Mouse (Mus musculus) lung, embryonic 14.5 days (tissue): ENCODE data around the gene Ppp3ca. TPM values are rescaled to one million over a fixed set of nuclear protein-coding genes. Genes with fewer than 3 reads are reported as not detected.

Source experiments
- ATAC-seq: fragments of 200-750 bp; cut with Nextera tagmentation; 2 replicates; pipeline ENCODE4 v1.8.0; 2017; ENCODE audit warnings: mild to moderate bottlenecking, moderate TSS enrichment, moderate library complexity; ENCODE audit not compliant: insufficient read depth
- DNase-seq: peaks from one replicate; pipeline ENCODE4 v3.0.0-alpha.2; 2015
- H3K27ac ChIP-seq: fragments of 300-500 bp; sonication (generic); 2 replicates; pipeline ENCODE4 v1.5.1; 2014; ENCODE audit warnings: low read depth, mild to moderate bottlenecking, moderate library complexity
- H3K27me3 ChIP-seq: fragments of 300-500 bp; sonication (generic); 2 replicates; pipeline ENCODE4 v1.6.1; 2014; ENCODE audit warnings: low read length, control low read depth; ENCODE audit not compliant: insufficient read depth
- H3K36me3 ChIP-seq: fragments of 300-500 bp; sonication (generic); 2 replicates; pipeline ENCODE4 v1.6.1; 2014; ENCODE audit warnings: control low read depth; ENCODE audit not compliant: insufficient read depth
- H3K4me1 ChIP-seq: fragments of 300-500 bp; sonication (generic); 2 replicates; pipeline ENCODE4 v1.6.1; 2014; ENCODE audit warnings: antibody characterized with exemption, control low read depth; ENCODE audit not compliant: insufficient read depth
- H3K4me2 ChIP-seq: fragments of 300-500 bp; sonication (generic); 2 replicates; pipeline ENCODE4 v1.6.1; 2014; ENCODE audit warnings: mild to moderate bottlenecking
- H3K4me3 ChIP-seq: fragments of 300-500 bp; sonication (generic); 2 replicates; pipeline ENCODE4 v1.5.1; 2014; ENCODE audit warnings: low read depth, low read length
- H3K9ac ChIP-seq: fragments of 300-500 bp; sonication (generic); 2 replicates; pipeline ENCODE4 v1.6.1; 2014
- H3K9me3 ChIP-seq: fragments of 300-500 bp; sonication (generic); 2 replicates; pipeline ENCODE4 v1.6.1; 2016; ENCODE audit warnings: low read depth, low read length, control low read depth
- CTCF ChIP-seq: IDR thresholded peaks from 2 replicates; pipeline ENCODE4 v1.5.1; 2016; ENCODE audit warnings: antibody characterized with exemption, low read depth
- WGBS: fragments of 180-500 bp; shearing (Covaris S2); extraction: QIAGEN DNeasy Blood & Tissue Kit; methylation state at CpG from one replicate; pipeline ENCODE4 v1.1.7; 2014; 5-methylcytosine and 5-hydroxymethylcytosine counted together
- polyA plus RNA-seq: library from polyadenylated mRNA; unstranded; fragments of >200 nt; fragmentation: Nextera tagmentation; extraction: Ambion mirVana; gene quantifications from 2 replicates; pipeline ENCODE4 v1.2.1, GENCODE M21; 2014

Gene Ppp3ca
- polyA plus RNA-seq, 1 experiment from 2014 or later = 74.1 TPM

DNA sequence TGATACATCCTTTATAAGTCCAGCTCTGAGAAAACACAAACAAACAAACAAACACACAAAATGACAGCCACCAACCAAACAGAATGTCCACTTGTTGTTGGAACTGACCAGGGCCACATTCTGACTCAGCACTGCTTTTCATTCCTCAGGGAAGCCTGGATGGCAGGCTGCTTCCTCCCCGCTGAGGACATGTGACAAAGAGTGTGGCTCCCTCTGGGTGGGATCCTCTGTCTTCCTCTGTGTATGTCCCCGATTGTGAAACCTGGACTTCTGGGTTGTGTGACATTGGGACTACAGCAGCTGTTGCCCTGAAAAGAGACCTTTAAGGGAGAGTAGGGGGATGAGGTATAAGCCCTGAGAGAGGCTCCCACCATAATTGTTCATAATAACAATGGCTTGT, 80.0 kb downstream of the Ppp3ca start:
- no peak; the same call in 1 of the 2 replicates for ATAC-seq
- Histone ChIP-seq H3K4me3 (no peak overlapping the region), H3K9me3 (no peaks in the 10 kb centered on the region), H3K27ac (no peak overlapping the region), H3K9ac (no peak overlapping the region), H3K27me3 (no peaks in the 10 kb centered on the region), H3K4me1 (no peaks in the 10 kb centered on the region), H3K36me3 (no peaks in the 10 kb centered on the region), H3K4me2 (no peak overlapping the region)
- no peak for DNase-seq
- 52% methylated on average over 2 of the region's 2 CpGs for WGBS
- no peak for TF ChIP-seq CTCF

DNA sequence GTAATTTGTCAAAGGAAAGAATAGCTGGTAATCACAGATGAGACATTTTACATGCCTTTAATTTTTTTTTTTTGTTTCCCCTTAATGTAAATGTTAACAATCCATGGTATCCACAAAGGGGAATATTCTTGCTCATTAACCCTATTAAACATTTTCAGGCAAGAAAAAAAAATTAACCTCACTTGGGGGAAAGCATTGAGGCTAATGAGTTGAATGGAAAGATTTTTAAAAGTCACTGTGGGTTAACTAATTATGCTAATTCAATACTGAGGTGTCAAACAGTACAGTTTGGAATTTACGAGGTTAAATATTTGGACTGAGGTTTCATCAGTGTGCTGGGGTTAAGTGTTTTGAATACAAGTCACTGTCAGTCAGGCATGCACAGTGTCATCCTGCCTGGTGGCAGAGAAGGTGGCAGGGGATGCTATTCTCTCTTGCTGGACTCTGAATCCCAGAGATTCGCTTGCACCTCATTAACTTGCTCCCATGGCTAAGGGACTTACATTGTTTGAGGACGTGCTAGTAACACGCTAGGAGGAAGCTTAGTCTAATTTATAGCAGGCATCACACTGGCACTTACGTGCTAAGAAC, 82.3 kb downstream of the Ppp3ca start:
- no peaks in the 10 kb centered on the region for H3K36me3 ChIP-seq
- DNase-seq (no peak), ATAC-seq (no peak)
- WGBS = 52% methylated on average over 5 of the region's 5 CpGs
- H3K27me3 ChIP-seq = no peaks in the 10 kb centered on the region
- no peak overlapping the region for H3K27ac ChIP-seq
- H3K9ac ChIP-seq = no peak overlapping the region
- no peaks in the 10 kb centered on the region for H3K4me1 ChIP-seq
- no peak overlapping the region for H3K4me3 ChIP-seq
- no peak for TF ChIP-seq CTCF
- H3K9me3 ChIP-seq = no peaks in the 10 kb centered on the region
- no peak overlapping the region for H3K4me2 ChIP-seq

DNA sequence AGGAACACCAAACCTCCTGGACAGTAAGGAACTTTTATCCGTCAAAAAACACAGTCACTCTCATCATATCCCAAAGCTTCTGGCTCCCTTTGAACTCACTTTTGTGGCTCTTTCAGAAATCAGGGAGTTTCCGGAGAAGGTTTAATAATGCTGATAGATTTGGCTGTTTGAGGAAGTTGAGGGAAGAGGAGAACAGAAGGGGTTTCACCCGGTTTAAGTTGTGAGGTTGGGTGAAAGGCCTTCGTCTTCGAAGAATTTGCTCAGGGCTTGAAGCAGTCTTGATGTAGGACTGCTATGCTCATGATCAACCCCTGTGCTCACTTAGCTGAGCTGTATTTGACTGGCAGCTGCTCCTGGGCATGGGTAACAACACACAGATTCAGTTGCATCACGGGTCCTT, 86.2 kb downstream of the Ppp3ca start:
- ATAC-seq = no peak
- H3K27ac ChIP-seq = no peak overlapping the region
- no peak overlapping the region for H3K4me3 ChIP-seq
- H3K4me2 ChIP-seq = no peak overlapping the region
- no peak for DNase-seq
- WGBS = 84% methylated on average over 6 of the region's 6 CpGs
- no peaks in the 10 kb centered on the region for H3K4me1 ChIP-seq
- no peak overlapping the region for H3K9ac ChIP-seq
- H3K36me3 ChIP-seq = no peaks in the 10 kb centered on the region
- no peaks in the 10 kb centered on the region for H3K9me3 ChIP-seq
- no peaks in the 10 kb centered on the region for H3K27me3 ChIP-seq
- no peak for TF ChIP-seq CTCF

DNA sequence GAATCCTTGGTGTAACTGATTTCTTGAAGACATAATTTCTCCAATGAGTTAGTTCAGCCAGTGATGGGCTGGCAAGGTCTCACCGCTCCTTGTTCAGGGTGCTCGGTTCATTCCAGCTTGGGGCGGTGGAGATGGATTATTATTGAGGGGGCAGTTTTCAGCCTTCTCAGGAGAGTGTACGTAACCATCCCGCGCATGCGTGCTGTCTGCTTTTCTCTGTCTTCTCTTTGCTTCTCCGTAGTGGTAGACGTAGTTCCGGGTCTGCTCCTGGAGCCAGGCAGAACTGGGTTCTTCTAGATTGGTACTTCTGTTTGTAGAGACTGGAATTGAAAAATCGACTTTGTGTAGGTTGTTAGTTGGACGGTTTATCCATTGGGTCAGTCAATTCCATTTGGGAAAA, 89.5 kb downstream of the Ppp3ca start:
- WGBS = 88% methylated on average over 12 of the region's 12 CpGs
- ATAC-seq = no peak
- Histone ChIP-seq H3K4me1 (no peaks in the 10 kb centered on the region), H3K9me3 (no peaks in the 10 kb centered on the region), H3K27me3 (no peaks in the 10 kb centered on the region), H3K27ac (no peak overlapping the region), H3K4me3 (no peak overlapping the region), H3K4me2 (no peak overlapping the region), H3K9ac (no peak overlapping the region), H3K36me3 (no peaks in the 10 kb centered on the region)
- no peak for TF ChIP-seq CTCF
- DNase-seq = no peak

DNA sequence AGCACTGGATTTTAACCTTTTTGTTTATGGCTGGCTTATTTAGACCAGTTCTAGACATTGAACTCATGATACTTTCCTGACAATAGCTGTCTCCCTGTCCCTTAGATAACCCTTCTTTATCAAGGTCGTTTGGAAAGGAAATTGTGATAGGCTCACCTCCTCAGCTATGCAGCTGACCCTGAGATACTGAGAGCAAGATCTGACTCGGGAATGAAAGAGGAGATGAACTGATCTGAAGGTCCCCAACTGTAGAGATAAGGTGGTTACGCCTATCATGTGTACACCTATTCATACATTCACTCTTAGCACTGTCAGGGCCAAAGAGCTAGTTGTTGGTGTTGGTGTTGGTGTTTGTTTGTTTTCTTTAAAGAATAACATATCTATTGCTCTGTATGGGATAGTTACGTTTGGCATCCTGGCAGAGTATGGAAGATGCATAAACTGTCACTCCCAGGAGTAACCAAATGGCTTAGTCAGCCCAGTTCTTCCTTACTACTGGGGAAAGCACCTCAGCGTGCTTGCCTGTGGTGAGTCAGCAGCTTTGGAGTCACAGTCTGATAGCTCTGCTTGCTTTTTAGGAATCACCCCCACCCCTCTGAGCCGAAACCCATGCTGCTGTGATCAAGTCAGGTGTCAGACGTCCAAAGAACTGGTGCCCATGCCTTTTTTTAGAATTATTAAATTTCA, 91.5 kb downstream of the Ppp3ca start:
- no peak overlapping the region for H3K9ac ChIP-seq
- WGBS = 51% methylated on average over 7 of the region's 7 CpGs
- H3K9me3 ChIP-seq = no peaks in the 10 kb centered on the region
- DNase-seq (no peak), ATAC-seq (no peak)
- no peaks in the 10 kb centered on the region for H3K27me3 ChIP-seq
- H3K4me1 ChIP-seq = no peaks in the 10 kb centered on the region
- no peaks in the 10 kb centered on the region for H3K36me3 ChIP-seq
- no peak overlapping the region for H3K4me2 ChIP-seq
- H3K27ac ChIP-seq = no peak overlapping the region
- TF ChIP-seq CTCF = no peak
- H3K4me3 ChIP-seq = no peak overlapping the region

DNA sequence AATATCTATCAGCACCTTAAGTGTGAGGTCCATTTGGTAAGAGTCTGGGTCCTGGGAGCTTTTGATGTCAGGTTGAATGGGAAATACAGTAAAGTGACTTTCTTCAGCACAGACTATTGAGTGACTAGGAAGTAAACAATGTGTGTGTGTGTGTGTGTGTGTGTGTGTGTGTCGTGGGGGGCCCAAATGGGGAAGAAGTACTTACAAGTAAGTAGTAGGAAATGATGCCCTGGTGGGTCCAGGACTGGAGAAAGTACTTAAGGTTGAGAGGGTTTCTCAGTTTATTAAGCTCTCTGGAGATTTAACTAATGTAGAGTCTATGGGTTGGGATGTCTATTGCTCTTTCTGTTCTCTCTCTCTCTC, 92.0 kb downstream of the Ppp3ca start:
- no peaks in the 10 kb centered on the region for H3K4me1 ChIP-seq
- no peak for DNase-seq
- no peaks in the 10 kb centered on the region for H3K9me3 ChIP-seq
- no peaks in the 10 kb centered on the region for H3K36me3 ChIP-seq
- H3K4me3 ChIP-seq = no peak overlapping the region
- no peak for TF ChIP-seq CTCF
- no peak for ATAC-seq
- no peak overlapping the region for H3K27ac ChIP-seq
- no peak overlapping the region for H3K4me2 ChIP-seq
- no peak overlapping the region for H3K9ac ChIP-seq
- WGBS = 54% methylated on average over 1 of the region's 1 CpGs
- no peaks in the 10 kb centered on the region for H3K27me3 ChIP-seq

DNA sequence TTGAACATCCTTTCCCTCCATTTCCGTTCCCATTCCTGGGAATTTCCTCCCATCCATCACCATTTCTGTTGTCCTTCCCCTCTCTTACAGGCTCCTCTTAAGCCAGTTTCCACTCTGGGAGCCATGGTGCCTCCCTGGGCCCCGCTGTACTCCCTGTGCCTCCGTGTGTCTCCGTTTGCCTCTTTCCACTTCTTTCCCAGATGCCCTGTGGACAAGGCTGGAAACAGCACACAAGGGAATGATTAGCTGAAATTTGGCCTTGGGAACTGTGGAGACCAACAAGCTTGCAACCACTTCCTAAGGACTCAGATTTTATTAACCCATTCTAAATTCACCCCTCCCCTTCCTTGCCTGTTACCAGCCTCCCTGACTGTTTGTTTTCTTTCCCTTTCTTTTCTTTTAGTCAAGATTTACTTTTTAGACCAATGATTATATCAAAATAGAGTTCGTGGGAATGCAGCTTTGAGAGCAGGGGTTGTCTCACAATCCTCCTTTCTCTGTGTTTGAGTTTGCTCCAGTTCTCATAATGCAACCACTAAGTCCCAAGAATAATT, 93.9 kb downstream of the Ppp3ca start:
- Histone ChIP-seq H3K9me3 (no peaks in the 10 kb centered on the region), H3K27me3 (no peaks in the 10 kb centered on the region), H3K4me1 (no peaks in the 10 kb centered on the region), H3K4me3 (no peak overlapping the region), H3K27ac (no peak overlapping the region), H3K9ac (no peak overlapping the region), H3K36me3 (no peaks in the 10 kb centered on the region), H3K4me2 (no peak overlapping the region)
- DNase-seq (no peak), ATAC-seq (no peak)
- no peak for TF ChIP-seq CTCF
- WGBS = 46% methylated on average over 5 of the region's 5 CpGs
